Mouse (Mus musculus) right cerebral cortex, postnatal 4 days (tissue): ENCODE measurements around the gene Prdm16.

Experiments used
- DNase-seq: peaks from one replicate; pipeline ENCODE4 v3.0.0-alpha.2; 2022

Prdm16 gene

DNA sequence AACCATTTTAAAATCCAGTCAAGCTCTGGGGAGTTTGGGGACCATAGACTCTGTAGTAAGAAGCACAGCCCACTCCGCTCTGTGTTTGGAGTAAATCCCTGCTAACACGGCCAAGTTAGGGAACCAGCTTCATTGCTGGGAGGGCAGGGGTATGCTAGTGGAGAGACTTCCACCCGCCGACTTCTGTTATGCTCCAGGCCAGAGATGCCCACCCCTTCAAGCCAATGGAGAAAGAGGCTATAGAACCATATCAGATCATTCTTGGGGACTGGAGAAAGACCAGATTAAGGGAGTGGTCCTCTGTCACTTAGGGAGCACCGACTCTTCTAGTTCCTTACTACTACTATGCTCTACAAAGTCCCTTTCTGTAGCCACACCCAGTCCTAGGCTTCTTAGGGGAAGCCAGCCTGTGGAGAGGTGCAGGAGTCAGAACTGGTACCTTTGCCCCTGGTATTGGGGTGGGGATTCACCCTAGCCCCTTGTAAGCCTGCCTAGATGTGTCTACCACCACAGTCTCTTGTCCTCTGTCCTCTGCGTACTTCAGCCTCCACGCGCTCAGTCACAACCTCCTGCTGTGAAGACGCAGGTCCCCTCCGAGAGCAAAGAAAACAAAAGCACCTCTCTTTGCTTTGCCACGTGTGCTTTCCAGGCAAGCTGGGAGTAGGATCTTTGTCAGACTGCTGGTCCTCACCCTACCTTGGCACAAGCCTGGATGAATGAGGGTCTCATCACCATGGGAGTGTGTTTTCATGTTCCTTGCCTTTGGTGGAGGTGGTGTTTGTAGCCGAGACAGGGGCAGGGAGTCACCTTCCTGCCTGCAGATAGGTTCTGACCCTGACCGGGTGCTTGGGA, 3.1 kb upstream of the Prdm16 start:
- no peak for DNase-seq

GRCm38 (mm10) chr4:154639126-154639525, 2.5 kb upstream of the Prdm16 start:
- no peak for DNase-seq

DNA sequence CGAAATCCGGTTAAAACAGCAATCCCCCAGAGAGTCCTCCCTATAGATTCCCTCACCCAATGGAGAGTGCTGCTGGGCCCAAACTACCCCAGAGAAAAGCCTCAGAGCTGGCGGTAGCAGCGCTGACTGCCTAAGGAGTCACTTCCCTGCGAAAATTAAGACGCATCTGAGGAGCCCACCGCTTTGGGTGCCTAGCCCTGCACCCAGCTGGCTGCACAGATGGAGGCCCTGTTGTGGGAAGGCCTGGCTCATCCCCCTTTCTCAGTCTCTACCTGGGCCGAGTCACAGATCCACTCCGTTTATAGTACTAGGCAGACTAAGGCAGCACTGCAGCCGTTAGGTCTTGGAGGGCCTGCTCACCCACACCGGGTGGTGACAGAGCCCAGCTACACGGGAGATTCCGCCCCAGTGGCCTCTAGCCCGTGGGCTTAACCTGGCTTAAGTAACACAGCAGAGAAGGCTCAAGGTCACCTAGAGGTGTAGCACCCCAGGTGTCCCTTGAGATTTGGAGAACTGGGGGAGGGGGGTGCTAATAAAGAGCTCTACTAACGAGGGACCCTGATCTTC, 1.7 kb upstream of the Prdm16 start:
- DNase-seq: no peak

DNA sequence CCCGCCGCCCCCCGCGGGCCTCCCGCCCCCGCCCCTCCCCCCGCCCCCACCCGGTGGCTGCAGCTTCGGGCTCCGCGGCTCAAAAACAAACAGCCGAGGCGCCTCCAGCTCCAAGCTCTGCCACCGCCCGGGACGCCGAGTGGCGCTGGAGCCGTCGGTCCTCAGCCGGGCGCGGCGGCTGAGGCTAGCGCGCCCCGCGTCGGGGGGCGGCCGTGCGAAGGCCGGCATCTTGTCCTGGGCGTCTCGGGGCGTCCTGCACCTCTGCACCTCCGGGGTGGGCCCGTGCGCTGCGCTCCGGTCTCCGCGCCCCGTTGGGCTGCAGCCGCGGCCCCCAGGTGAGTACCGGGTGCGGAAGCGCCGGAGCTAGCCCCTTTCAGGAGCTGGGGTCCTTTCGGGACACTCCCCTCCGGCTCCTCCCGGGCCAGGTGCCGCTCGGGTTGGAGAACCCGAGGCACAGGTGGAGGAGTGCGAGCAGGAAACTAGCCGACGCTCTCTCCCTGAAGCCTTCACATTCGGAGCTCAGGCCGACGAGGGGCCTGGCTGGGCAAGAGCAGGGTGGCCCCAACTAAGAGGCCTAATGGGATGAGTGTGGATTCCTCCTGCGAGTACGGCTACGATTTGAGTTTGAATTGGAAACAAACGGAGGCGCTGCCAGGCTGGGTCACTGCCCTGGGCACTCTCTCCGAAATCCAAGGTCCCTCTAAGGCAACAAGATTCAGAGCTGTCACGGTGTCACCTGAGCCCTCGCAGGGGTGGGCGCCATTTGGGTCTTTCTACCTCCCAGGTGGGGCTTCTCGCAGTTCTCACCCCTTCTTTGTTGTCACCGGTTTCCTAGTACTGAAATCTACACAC, 1.0 kb upstream of the Prdm16 start:
- no peak for DNase-seq

DNA sequence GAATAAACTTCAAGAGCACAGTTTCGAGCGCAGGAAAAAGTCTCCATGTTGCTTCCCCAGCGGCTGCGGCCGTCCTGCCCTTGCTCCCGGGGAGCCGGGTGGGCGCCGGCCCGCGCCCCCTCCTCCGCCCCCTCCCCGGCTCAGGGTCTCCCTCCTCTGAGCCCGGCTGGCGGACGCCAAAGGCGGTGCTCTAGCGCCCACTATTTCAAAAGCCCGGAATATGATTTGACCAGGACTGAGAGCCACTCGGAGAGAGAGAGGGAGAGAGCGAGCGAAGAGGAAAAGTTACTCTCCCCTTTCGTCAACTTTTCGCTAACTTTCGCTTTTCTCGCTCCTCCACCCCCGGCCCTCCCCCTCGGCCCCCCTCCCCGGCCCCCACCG, 630 bp downstream of the Prdm16 start:
- DNase-seq: no peak

DNA sequence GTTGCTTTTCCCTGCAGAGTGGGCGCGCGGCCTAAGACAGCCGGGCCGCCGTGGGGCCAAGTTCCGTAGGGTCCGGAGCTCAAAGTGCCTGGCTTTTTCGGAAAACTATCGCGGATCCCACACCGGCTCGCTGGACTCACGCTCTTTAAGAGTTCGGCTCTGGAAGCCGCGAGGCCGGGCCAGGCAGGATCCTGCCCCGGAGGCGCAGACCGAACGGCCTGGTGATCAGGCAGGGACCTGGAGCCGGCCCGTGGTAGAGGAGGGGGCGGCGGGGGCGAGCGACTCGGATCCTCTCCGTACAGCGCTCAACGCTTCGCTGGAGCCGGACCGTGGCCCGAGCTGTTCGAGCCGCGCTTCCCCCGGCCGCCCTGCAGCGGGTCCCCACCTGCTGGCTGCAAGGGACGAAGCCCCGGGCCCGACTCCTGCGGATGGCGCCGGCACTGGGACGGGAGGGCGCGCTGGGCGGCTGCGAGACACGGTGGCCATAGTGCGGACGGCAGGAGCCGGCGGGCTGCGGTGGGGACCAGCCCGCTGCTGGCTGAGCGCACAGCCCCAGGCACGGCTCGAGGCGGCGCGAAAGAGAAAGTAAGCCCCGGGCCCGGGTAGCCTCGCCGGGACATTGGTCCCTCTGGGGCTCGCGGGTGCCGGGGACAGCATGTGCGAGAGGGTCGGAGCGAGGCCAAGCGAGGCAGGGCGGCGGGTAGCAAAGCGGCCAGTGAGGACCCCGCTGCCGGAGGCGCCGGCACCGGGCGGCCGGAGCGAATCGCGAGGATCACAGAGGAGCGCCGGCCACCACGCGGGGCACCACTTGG, 1.2 kb downstream of the Prdm16 start:
- DNase-seq: no peak

DNA sequence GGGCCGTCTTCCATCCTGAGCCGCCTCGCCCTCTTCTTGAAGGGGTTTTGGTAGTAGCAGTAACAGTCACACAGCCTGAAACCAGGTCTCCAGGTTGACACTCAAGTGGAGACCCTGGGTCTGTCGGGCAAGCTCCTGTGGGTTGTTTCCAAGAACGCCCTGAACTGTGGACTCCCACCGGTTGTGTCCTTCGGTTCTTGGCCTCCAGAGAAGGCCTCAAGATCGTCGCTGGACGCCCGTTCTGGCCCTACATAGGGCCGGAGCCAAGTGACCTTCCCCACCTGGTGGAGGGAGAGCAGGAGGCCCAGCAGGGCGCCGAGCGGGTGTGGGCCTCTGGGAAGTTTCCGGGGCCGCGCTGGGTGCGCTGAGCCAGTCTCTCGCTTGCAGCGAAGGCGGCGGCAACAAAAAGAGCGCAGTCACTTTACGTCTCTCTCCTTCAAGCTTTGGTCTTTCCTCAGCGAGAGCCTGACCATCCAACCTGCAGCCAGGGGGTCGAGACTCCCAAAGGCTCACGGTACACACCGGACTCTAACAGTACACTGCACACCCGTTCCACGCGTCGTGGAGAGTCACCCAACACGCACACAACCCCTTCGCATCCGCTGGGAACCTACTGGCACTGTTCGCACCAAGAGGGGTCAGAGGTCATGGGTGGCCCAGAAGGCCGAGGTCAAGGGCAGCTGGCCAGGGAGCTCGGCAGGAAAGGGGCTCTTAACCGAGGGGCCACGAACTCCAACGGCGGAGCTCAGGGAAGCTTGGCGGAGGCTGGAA, 2.0 kb downstream of the Prdm16 start:
- DNase-seq: no peak

GRCm38 (mm10) chr4:154634001-154634400, 2.7 kb downstream of the Prdm16 start:
- DNase-seq: no peak

DNA sequence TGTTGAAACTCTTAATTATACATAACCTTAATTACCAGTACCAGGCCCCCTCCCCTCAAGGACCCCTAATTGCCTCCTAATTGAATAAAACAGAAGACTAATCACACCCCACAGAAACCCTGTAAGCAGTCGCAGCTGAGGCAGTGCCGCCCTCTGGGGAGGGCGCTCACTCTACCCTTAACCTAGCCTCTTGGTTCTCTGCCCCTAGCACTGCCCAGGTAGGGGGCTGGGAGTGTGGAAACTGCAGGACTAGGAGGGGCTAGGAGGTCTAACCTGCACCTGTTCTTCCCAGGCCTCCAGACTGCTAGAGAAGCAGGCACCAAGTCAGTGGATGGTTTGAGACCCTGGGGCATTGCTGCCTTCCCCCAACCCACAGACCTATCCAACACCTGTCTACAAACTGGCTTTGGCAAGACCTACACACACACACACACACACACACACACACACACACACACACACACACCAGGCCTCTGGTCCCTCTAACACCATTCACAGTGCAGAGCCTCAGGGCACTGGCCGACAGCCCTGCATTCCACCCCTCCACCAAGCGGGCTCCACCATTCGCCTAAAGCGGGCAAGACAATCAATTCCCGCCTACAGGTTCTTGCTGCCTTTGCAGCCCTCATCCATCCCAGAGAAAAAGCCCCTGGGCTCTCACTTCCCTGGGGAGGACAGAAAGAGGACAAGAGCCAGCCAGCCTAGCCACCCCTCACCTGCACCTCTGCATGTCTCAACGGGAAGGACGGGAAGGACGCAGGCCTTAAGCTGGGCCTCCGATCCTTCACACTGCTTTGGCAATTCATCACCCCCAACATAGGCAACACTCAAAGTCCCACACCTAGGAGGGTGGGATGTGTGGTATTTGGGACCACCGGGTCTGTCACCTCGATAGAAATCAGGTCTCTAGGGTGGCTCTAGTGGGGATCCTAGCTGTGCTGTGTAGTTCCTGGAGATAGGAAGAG, 3.6 kb downstream of the Prdm16 start:
- DNase-seq: no peak

DNA sequence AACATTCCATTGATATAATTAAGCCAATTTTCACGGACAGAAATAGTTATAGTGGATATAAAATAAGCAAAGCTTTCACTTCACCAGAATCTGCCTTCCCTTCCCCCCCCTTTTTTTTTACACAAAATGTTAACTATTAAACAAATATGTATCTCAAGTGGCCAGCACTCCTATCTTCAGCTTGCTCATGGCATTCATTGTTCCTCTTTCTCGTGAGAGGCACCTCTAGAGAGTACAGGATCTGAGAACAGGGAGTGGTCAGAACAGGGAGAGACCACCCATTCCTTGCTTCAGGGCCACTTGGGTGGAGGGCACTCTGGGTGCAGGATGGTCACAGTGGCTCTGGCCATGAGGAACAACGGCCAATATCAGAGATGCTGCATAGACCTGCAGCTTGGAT, 5.9 kb downstream of the Prdm16 start:
- no peak for DNase-seq

DNA sequence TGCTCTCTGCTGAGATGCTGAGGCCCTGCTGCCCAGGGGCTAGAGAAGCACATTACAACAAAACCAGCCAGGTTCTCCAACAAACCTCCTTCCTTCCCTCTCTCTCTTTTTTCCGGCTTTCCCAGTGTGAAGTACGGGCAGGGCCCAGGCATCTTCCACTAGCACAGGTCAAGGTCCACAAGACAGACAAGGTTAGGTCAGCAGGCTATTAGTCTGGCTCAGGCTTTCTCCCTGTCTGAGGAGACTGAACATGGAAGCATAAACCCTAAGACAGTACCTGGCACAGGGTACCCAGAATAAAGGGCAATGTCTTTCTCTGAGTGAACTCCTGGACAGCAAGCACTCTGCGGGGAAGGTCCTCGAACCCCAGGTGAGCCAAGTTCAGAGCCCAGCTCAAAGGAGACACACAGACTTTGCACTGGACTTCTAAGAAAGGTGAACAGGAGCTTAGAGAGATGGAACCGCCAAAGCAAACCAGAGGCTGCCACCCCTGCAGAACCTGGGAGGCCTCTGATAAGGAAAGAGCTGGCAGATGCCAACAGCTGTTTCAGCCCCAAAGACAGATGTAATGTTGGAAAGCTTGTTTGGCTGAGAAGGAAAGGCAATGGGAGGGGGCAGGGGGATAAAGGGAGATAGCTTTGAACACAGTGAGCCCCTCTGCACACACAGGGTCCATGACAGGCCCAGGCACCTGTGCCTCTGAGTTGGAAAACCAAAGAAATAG, 9.1 kb downstream of the Prdm16 start:
- DNase-seq: no peak

DNA sequence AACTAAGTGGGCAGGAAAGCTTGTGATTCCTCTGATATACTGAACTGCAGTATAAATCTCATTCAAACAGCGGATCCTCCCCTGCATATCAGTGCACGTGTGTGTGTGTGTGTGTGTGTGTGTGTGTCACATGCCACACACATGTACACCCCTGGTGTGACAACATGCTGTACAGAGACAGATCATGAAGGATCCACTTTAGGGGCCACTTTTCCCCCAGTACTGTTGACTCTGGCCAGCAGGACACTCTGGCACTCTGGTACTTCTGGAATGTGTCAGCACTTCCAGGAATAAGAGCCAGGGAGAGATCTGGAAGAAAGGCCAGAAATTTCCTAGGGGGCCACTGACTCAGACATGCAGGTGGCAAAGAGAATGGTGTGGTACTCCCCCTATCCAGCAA, 10.4 kb downstream of the Prdm16 start:
- DNase-seq: no peak

DNA sequence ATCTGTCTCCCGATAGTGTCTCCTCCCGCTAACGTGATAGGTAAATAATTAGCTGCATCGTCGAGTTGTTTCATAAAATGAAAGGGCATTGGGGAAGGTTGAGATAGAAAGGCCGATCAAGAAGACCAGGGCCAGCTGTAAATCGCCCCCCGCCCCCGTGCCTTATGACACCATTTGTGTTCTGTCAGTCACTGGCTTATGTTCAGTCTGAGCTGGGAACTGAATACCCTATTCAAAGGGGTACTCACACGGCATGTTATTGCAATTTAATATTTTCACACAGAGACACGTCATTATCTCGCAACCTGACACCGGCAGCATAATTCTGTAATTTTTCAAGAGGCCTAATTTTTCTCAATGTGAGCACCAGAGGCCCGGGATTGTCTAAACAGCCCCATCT, 11.0 kb downstream of the Prdm16 start:
- DNase-seq: no peak

DNA sequence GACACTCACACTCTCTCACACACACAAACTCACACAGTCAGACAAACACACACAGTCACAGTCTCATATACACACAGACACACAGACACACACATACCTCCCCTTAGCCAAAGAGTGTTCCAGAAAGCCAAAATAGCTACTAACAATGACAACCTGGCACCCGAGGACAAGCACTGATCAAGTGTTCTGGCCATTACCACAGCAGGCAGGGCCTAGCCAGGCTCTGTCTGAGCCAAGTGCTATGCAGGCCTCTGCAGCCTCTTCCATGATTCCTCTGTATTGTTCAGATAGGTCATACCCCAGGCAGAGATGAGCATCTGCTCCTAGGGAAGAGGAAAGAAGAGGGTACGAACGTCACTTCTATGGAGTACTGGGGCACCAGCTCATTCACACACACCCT, 13.4 kb downstream of the Prdm16 start:
- DNase-seq: no peak

DNA sequence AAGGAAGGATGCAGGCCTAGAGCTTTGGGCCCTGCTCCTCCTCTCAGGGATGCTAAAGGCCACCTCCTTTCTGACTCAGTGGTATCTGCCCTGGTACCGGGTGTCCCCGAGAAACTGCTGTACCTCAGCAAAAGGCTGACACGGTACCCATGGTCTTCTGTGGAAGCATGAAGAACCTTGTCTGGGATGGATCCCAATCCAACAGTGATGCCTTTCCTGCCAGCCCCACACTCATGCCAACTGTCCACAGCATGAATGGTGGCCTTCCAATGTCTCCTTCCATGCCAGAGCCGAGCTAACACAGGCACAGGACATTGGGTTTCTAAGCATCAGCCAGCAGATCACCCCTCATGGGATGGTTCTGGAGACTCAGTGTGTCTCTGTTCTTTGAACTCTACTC, 14.2 kb downstream of the Prdm16 start:
- no peak for DNase-seq

- no peak for DNase-seq
These were observed 25.5 kb downstream of the Prdm16 start for GRCm38 (mm10) chr4:154611167-154611566.

GRCm38 (mm10) chr4:154607724-154608123, 28.9 kb downstream of the Prdm16 start:
- DNase-seq: no peak

DNA sequence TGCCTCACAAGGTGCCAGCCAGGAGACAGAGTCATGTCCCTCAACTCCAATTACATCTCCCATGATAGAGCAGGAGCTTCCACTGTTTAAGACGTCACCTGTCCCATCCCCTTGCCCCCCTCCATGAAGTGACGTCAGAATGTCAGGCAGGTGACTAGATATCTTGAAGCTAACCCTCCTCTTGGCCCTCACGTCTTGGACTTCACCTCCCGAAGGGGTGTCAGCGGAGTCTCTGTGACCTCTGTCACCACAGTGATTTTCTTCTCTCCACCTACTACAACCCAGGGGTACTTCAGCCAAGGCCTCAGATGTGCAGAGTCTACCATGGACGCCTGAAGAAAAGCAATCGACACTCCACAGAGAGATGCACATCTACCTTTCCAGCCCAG, 32.2 kb downstream of the Prdm16 start:
- DNase-seq: no peak

GRCm38 (mm10) chr4:154603663-154604441, 32.8 kb downstream of the Prdm16 start:
- DNase-seq: no peak
